Mouse (Mus musculus): ENCODE data around the gene Klrk1. TPM values are rescaled to one million over a fixed set of nuclear protein-coding genes. Genes with fewer than 3 reads are reported as not detected.

Gene Klrk1
- polyA plus RNA-seq, 1 experiment from 2014 or later: 0.09 TPM

DNA sequence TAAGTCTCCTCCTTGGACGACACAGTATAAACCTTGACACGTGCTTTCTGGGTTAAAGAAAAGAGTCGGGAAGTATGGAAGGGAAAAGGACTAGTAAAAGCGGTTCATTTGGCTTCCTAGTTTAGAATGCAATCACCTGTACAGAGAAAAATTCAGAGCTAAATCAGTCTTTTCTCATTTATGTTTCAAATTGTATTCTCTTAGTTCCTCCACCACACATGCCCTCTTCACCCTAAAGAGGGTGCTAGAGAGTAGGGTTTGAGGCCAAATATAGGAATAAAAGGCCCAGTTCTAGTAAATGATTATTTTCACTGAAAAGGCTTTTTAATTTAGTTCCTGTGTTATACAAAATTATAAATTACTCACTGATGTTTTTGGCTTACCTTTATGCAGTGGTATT, 42.4 kb downstream of the Klrk1 start:
- H3K9ac ChIP-seq (replicated peaks; ENCODE audit: low read length): no peak overlapping the region
- H3K27ac ChIP-seq (ENCODE audit: low read length): no peak overlapping the region
- no peak overlapping the region for H3K4me2 ChIP-seq (replicated peaks; ENCODE audit: low read depth, low read length)
- H3K4me3 ChIP-seq (ENCODE audit: low read length): no peak overlapping the region
- H3K4me1 ChIP-seq (ENCODE audit: insufficient read depth, low read length): no peaks in the 10 kb centered on the region
- no peaks in the 10 kb centered on the region for H3K36me3 ChIP-seq (ENCODE audit: insufficient read depth, low read length)
- ATAC-seq (ENCODE audit: low FRiP score, low TSS enrichment): no peak
- H3K9me3 ChIP-seq (ENCODE audit: low read length): no peaks in the 10 kb centered on the region
- 58% methylated on average over 4 of the region's 4 CpGs for WGBS
- no peaks in the 10 kb centered on the region for H3K27me3 ChIP-seq (ENCODE audit: insufficient read depth, low read length)

DNA sequence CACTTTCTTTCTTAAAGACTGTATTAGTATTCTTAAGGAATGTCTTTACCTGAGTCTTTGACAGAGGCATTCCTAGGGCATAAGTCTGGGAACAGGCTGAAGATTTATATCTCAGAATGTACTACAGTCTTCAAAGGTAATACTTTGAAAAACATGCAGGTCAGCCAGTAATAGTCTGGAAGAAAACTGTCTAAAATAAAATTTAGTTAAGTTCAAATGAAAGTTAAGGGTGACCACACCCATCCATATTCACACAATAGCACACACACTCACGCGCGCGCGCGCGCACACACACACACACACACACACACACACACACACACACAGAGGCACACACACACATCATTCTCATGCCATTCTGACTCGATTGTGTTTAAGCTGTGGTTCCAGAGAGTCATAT, 46.1 kb downstream of the Klrk1 start, which contains the start of gene Klre1:
TSS of gene Klre1 (plus strand) at position 301 of the 400 bp plus-strand sequence.
- H3K4me2 ChIP-seq (replicated peaks; ENCODE audit: low read depth, low read length): no peak within 1 kb of the TSS
- H3K27me3 ChIP-seq (ENCODE audit: insufficient read depth, low read length): no peaks in the 10 kb centered on the region
- H3K4me1 ChIP-seq (ENCODE audit: insufficient read depth, low read length): no peaks in the 10 kb centered on the region
- no peak within 1 kb of the TSS for H3K4me3 ChIP-seq (ENCODE audit: low read length)
- no peak within 1 kb of the TSS for H3K27ac ChIP-seq (ENCODE audit: low read length)
- H3K9me3 ChIP-seq (ENCODE audit: low read length): no peaks in the 10 kb centered on the region
- H3K36me3 ChIP-seq (ENCODE audit: insufficient read depth, low read length): no peaks in the 10 kb centered on the region
- ATAC-seq (ENCODE audit: low FRiP score, low TSS enrichment): no peak
- 94% methylated on average over 8 of the region's 8 CpGs for WGBS
- no peak within 1 kb of the TSS for H3K9ac ChIP-seq (replicated peaks; ENCODE audit: low read length)

DNA sequence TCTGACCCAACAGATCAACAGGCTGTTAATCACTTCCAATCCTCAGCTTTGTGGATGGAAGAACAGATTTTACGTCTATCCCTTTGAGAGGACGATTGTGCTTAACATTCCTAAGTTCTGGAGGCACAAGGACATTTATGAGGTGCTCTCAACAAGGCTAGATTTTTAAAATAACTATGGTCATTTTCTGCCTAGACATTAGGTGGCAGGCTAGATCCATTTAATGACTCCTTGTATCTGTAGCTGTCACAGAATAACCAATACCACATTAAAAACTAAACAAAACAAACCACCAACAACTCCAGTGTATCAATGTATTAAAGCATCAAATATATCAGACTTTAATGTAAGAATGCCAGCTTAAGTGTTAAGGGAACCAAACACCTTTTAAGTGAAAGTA, 48.3 kb downstream of the Klrk1 start:
- Histone ChIP-seq H3K27ac (ENCODE audit: low read length) (no peak overlapping the region), H3K9ac (replicated peaks; ENCODE audit: low read length) (no peak overlapping the region), H3K36me3 (ENCODE audit: insufficient read depth, low read length) (no peaks in the 10 kb centered on the region), H3K9me3 (ENCODE audit: low read length) (no peaks in the 10 kb centered on the region), H3K4me3 (ENCODE audit: low read length) (no peak overlapping the region), H3K4me2 (replicated peaks; ENCODE audit: low read depth, low read length) (no peak overlapping the region), H3K27me3 (ENCODE audit: insufficient read depth, low read length) (no peaks in the 10 kb centered on the region), H3K4me1 (ENCODE audit: insufficient read depth, low read length) (no peaks in the 10 kb centered on the region)
- 14% methylated on average over 2 of the region's 2 CpGs for WGBS
- ATAC-seq (ENCODE audit: low FRiP score, low TSS enrichment): no peak

- Histone ChIP-seq H3K36me3 (ENCODE audit: insufficient read depth, low read length) (no peaks in the 10 kb centered on the region), H3K27ac (ENCODE audit: low read length) (no peak overlapping the region), H3K4me3 (ENCODE audit: low read length) (no peak overlapping the region), H3K4me2 (replicated peaks; ENCODE audit: low read depth, low read length) (no peak overlapping the region), H3K27me3 (ENCODE audit: insufficient read depth, low read length) (no peaks in the 10 kb centered on the region), H3K9ac (replicated peaks; ENCODE audit: low read length) (no peak overlapping the region), H3K9me3 (ENCODE audit: low read length) (no peaks in the 10 kb centered on the region), H3K4me1 (ENCODE audit: insufficient read depth, low read length) (no peaks in the 10 kb centered on the region)
- 79% methylated on average over 2 of the region's 2 CpGs for WGBS
- no peak for ATAC-seq (ENCODE audit: low FRiP score, low TSS enrichment)
Observed at GRCm38 (mm10) chr6:129565257-129565656, 58.4 kb downstream of the Klrk1 start.

Other genes with a start within 250 kb of the Klrk1 start
- gene Clec12b, start 238.0 kb downstream of the Klrk1 start, polyA plus RNA-seq (2015; fragmentation: Nextera tagmentation; extraction: Ambion mirVana): 0.11 TPM in 1 of 2 replicates, not detected in the other
- 1.8 and 1.9 TPM in 2 replicates for gene Clec1b, start 226.6 kb downstream of the Klrk1 start, polyA plus RNA-seq (2015; fragmentation: Nextera tagmentation; extraction: Ambion mirVana)
- gene Clec9a, start 215.0 kb downstream of the Klrk1 start, polyA plus RNA-seq (2015; fragmentation: Nextera tagmentation; extraction: Ambion mirVana): 0.41 and 0.54 TPM in 2 replicates
- gene Clec1a, start 171.9 kb downstream of the Klrk1 start, polyA plus RNA-seq (2015; fragmentation: Nextera tagmentation; extraction: Ambion mirVana): 11.3 and 12.8 TPM in 2 replicates
- gene Olr1, start 116.7 kb downstream of the Klrk1 start, polyA plus RNA-seq (2015; fragmentation: Nextera tagmentation; extraction: Ambion mirVana): not detected in 2 replicates
- gene Tmem52b, start 111.3 kb downstream of the Klrk1 start, polyA plus RNA-seq (2015; fragmentation: Nextera tagmentation; extraction: Ambion mirVana): 61.5 and 63.1 TPM in 2 replicates
- gene Gabarapl1, start 90.7 kb downstream of the Klrk1 start, polyA plus RNA-seq (2015; fragmentation: Nextera tagmentation; extraction: Ambion mirVana): 74.1 and 77.7 TPM in 2 replicates
- not detected in 2 replicates for gene Klre1, start 46.0 kb downstream of the Klrk1 start, polyA plus RNA-seq (2015; fragmentation: Nextera tagmentation; extraction: Ambion mirVana)
- 0.32 and 0.36 TPM in 2 replicates for gene Klrd1, start 32.1 kb downstream of the Klrk1 start, polyA plus RNA-seq (2015; fragmentation: Nextera tagmentation; extraction: Ambion mirVana)
- gene Klrc3, start 19.5 kb upstream of the Klrk1 start, polyA plus RNA-seq (2015; fragmentation: Nextera tagmentation; extraction: Ambion mirVana): not detected in 2 replicates
- not detected in 2 replicates for gene Klrc2, start 36.8 kb upstream of the Klrk1 start, polyA plus RNA-seq (2015; fragmentation: Nextera tagmentation; extraction: Ambion mirVana)
- not detected in 2 replicates for gene Klrc1, start 55.1 kb upstream of the Klrk1 start, polyA plus RNA-seq (2015; fragmentation: Nextera tagmentation; extraction: Ambion mirVana)
- not detected in 2 replicates for gene Klri1, start 93.3 kb upstream of the Klrk1 start, polyA plus RNA-seq (2015; fragmentation: Nextera tagmentation; extraction: Ambion mirVana)
- gene Klri2, start 116.6 kb upstream of the Klrk1 start, polyA plus RNA-seq (2015; fragmentation: Nextera tagmentation; extraction: Ambion mirVana): not detected in 2 replicates
- gene Gm156, start 160.4 kb upstream of the Klrk1 start, polyA plus RNA-seq (2015; fragmentation: Nextera tagmentation; extraction: Ambion mirVana): not detected in 2 replicates
- gene Gm17631, start 238.8 kb upstream of the Klrk1 start, polyA plus RNA-seq (2015; fragmentation: Nextera tagmentation; extraction: Ambion mirVana): not detected in 2 replicates

Data from kidney, embryonic 16.5 days (tissue).